Mouse (Mus musculus) layer of hippocampus, adult 8-10 months (tissue): ENCODE results near the gene Mttp. TPM values are rescaled to one million over a fixed set of nuclear protein-coding genes. Genes with fewer than 3 reads are reported as not detected.

Experiments used
- DNase-seq, 2 experiments: peaks; one replicate each; pipeline ENCODE4 v3.0.0; 2022; ENCODE audit warnings: low spot score in 2 of 2
- total RNA-seq, 4 experiments: library from RNA; stranded (reverse); gene quantifications; 2 replicates each; pipeline ENCODE4 v1.2.4; 2022

Mttp gene
- total RNA-seq, 4 experiments from 2014 or later = 6.5 to 9.3 (median 8.1) TPM

DNA sequence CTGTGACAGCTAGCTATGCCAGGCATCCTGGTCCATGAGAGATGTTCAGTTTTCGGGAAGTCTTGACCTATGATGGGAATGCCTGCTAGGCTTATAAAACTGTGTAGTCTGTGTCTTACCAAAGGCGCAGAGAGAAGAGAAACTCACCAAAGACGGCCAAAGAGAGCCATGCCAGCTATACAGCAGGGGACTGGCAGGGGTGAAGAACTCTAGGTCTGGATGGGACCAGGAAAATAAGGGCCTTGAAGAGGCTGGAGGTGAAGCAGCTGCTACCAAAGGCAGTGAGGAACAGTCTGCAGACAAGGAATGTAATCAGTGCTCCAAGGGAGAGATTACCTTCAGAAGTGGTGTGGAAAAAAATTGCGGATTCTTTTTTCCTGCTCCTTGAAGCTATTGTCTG, 60.9 kb downstream of the Mttp start:
- no peak for DNase-seq

- no peak for DNase-seq
Measured at GRCm38 (mm10) chr3:138083073-138083637, 61.6 kb downstream of the Mttp start.

- DNase-seq = no peak
Measured at GRCm38 (mm10) chr3:138078701-138079100, 66.1 kb downstream of the Mttp start.

- no peak for DNase-seq
Measured at GRCm38 (mm10) chr3:138077476-138078340, 67.1 kb downstream of the Mttp start.

- DNase-seq = no peak
Measured at GRCm38 (mm10) chr3:138075209-138075608, 69.6 kb downstream of the Mttp start.

- no peak for DNase-seq
Measured at GRCm38 (mm10) chr3:138074214-138074613, 70.6 kb downstream of the Mttp start.

- DNase-seq = no peak
Measured at GRCm38 (mm10) chr3:138071476-138072073, 73.2 kb downstream of the Mttp start.

GRCm38 (mm10) chr3:138071004-138071403, 73.8 kb downstream of the Mttp start:
- DNase-seq = no peak

- DNase-seq = no peak
Measured at GRCm38 (mm10) chr3:138069756-138070511, 74.8 kb downstream of the Mttp start.

GRCm38 (mm10) chr3:138068103-138068502, 76.7 kb downstream of the Mttp start:
- DNase-seq = no peak

- DNase-seq = no peak
Measured at GRCm38 (mm10) chr3:138067288-138067687, 77.5 kb downstream of the Mttp start, which contains the start of gene Gm5105. Gene Gm5105, minus strand, starts transcription at chr3:138067388.

DNA sequence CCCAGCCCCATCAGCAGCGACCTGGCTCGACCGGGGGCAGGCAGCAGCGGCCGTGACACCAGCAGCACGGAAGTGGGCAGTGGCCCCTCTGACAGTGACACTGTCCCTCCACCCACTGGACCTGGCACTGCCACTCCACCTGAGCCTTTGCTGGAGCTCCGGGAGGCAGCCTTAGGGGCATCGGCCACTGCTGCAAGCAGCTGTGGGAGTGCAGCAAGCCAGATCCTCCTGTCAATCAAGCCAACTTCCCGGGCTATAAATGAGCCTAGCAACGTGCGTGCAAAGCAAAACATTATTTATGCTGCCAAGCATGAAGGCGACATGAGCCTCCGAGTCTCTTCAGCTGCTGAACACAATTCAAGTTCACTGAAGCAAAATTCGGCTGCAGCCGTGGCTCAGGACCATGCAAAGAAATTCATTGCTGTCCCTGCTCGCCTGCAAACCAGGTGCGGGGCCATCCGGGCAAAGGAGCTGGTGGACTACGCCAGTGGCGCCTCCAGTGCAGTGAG, 78.4 kb downstream of the Mttp start:
- no peak for DNase-seq

GRCm38 (mm10) chr3:138065930-138066329, 78.8 kb downstream of the Mttp start:
- no peak for DNase-seq

DNA sequence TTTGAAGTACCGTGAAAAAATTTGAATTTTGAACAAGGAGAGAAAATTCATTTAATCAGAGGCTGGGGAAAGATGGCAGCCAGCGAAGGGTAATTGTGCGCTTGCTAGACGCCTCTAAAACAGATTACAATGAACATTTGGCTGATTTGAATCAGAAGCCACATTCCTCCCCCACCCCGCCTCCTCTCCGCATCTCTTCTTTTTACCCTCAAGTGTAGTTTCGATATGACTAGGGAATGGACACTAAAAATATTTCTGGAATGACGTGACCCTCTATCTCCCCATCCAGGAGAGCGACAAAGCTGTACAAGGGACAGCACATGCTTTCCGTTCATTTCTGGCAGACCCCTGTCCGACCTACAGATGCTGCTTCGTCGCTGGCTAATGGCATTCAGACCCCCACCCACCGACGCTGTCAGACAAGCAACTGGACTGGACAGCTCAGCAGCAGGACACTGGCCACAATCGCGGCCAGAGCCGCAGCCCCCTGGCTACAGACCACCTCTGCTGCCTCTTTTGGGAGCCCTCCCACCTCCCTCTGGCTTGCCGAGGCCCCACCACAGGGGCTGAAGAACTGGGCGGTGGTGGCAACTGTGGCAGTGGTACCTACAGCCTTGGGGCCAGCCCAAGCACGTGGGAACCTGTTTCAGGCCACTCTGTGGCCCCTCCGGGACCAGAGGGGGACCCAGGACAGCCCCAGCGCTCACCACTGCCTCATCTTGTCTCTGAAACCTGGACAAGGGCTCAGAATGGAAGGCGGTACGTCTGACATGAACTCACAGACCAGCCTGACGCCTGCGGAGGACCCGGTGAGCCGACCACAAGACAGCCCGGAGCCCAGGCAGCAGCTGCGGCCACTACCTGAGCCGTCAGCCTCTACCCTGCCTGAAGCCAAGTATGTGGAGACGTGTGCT, 79.8 kb downstream of the Mttp start, which contains the start of gene 1110002E22Rik:
1110002E22Rik (plus strand) TSS at position 321 of the 914 bp plus-strand sequence.
- no peak for DNase-seq

DNA sequence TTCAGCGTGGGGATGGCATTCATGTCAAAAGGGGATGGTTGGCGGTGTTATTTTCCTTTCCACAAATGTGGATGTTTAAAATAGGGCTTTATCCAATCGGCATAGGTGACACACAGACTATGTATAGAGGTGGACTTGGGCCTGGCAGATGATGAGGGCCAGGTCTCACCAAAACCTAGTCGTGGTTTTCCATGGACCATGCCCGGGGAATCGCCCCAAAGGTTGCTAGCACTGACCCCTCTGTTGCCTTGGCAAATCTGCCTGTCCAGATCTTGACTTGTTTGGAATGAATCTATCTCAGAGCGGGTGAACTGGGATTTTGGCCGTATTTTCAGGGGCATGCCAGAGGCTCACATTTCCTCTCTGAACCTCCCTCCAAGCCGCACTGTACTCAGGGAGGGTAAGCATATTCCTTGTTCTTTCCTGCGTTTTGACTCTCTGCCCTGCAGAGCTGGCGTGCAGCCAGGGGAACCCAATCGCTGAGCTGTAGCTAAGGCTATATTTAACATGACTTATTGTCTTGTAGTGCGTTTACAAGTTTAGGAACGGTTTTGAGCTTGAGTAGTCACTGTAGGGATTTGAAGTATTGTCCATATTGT, 80.9 kb downstream of the Mttp start:
- no peak for DNase-seq

GRCm38 (mm10) chr3:138062673-138063072, 82.1 kb downstream of the Mttp start:
- no peak for DNase-seq

GRCm38 (mm10) chr3:138061205-138061911, 83.4 kb downstream of the Mttp start:
- no peak for DNase-seq

DNA sequence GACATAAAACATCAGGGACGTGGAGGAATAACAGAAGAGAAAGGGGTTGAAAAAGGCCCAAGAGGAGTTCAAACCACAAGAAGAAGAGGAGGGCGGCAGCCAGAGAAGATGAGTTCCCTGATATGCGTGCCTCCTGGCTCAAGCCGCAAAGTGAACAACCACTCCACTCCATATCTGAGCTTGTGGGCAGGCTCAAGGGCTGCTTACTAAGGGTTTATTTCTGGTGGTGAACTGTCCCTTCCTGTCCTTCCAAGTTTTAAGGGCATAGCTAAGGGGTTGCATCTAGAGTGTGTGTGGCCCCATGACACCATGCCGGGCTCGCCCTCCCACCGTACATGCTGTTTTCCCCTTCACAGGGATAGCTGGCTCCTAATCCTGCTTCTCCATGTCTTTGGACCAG, 84.3 kb downstream of the Mttp start:
- no peak for DNase-seq

DNA sequence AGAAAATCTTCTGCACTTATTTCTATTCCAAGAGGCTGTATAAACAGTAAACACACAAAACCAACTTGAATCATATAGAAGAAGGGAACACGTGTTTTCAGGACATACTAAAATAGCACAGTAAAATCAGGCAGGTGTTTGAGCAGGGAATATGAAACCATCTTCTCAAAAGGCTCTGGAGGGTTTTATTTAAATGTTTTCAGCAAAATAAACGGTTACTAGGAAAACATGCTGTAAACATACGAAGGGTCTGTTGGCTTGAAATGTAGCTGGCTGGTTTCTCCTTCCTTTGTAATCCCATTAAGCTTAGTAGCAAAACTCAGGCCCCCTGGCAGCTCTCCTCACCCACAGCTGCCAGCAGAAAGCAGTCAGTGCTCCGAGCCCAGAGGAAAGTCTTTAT, 86.5 kb downstream of the Mttp start:
- no peak for DNase-seq
